Mouse (Mus musculus) urinary bladder, postnatal 14 days (tissue): Measurements from ENCODE around the gene Adam17.
"Not testable (repeated sequence)": the region's sequence is repeated elsewhere in the genome, so short reads cannot be mapped to it uniquely, and the experiment has no call there.

Experiments
- DNase-seq: peaks from one replicate; pipeline ENCODE4 v3.0.0; 2021; ENCODE audit warnings: low spot score

Gene Adam17

GRCm38 (mm10) chr12:21373100-21373819, at the start of gene Adam17:
TSS of gene Adam17 (minus strand) at chr12:21373632.
- peak; percentile 96 for DNase-seq

- DNase-seq: no peak
These were observed 45.2 kb upstream of the Adam17 start for GRCm38 (mm10) chr12:21418621-21419131.

- DNase-seq: peak; percentile 4
These were observed 44.7 kb upstream of the Adam17 start for GRCm38 (mm10) chr12:21418083-21418482.

- DNase-seq: peak; percentile 97
These were observed 44.0 kb upstream of the Adam17 start, which contains the start of gene Ywhaq for GRCm38 (mm10) chr12:21417100-21418070. TSS of gene Ywhaq (minus strand) at chr12:21417637.

GRCm38 (mm10) chr12:21416506-21416905, 43.1 kb upstream of the Adam17 start:
- DNase-seq: peak; percentile 5

- no peak for DNase-seq
These were observed 37.2 kb upstream of the Adam17 start for GRCm38 (mm10) chr12:21410620-21411019.

- DNase-seq: no peak
These were observed 36.2 kb upstream of the Adam17 start for GRCm38 (mm10) chr12:21409651-21410050.

- DNase-seq: no peak
These were observed 35.4 kb upstream of the Adam17 start for GRCm38 (mm10) chr12:21408789-21409367.

GRCm38 (mm10) chr12:21402771-21403170, 29.3 kb upstream of the Adam17 start:
- DNase-seq: no peak

GRCm38 (mm10) chr12:21386201-21386600, 12.8 kb upstream of the Adam17 start:
- DNase-seq: no peak

GRCm38 (mm10) chr12:21378765-21379346, 5.4 kb upstream of the Adam17 start:
- DNase-seq: not testable (repeated sequence)

- no peak for DNase-seq
These were observed 2.1 kb upstream of the Adam17 start for GRCm38 (mm10) chr12:21375376-21376157.

GRCm38 (mm10) chr12:21373820-21374475, 516 bp upstream of the Adam17 start:
- no peak for DNase-seq

GRCm38 (mm10) chr12:21370035-21370611, 3.3 kb downstream of the Adam17 start:
- no peak for DNase-seq

GRCm38 (mm10) chr12:21369087-21369410, 4.4 kb downstream of the Adam17 start:
- no peak for DNase-seq

- DNase-seq: no peak
These were observed 4.9 kb downstream of the Adam17 start for GRCm38 (mm10) chr12:21368376-21369086.

- DNase-seq: no peak
These were observed 8.6 kb downstream of the Adam17 start for GRCm38 (mm10) chr12:21364624-21365435.

- DNase-seq: peak; percentile 34
These were observed 10.2 kb downstream of the Adam17 start for GRCm38 (mm10) chr12:21363195-21363594.

GRCm38 (mm10) chr12:21362686-21363085, 10.7 kb downstream of the Adam17 start:
- no peak for DNase-seq
